Mouse (Mus musculus): Measurements from ENCODE around the gene Nfkbie.

- TF ChIP-seq CTCF (conservative IDR thresholded peaks at IDR 0.05; ENCODE audit: insufficient read depth, insufficient read length, low read depth, low read length) (no peak), POLR2A (IDR thresholded peaks at IDR 0.05; ENCODE audit: low read depth, low read length) (no peak)
Measured at GRCm38 (mm10) chr17:45547461-45548190, 7.9 kb upstream of the Nfkbie start.
